Mouse (Mus musculus) mouse trophoblast stem cell (cell line): ENCODE measurements around the gene Cep41.

Source experiments
- in situ Hi-C, 2 experiments: fragments of 300-500 bp; cut with MseI, MboI; formaldehyde crosslinking; loops; 2 replicates in 1 of 2; 3 replicates in 1 of 2; pipeline ENCODE4 v1.15.1; 2025

Gene Cep41

DNA sequence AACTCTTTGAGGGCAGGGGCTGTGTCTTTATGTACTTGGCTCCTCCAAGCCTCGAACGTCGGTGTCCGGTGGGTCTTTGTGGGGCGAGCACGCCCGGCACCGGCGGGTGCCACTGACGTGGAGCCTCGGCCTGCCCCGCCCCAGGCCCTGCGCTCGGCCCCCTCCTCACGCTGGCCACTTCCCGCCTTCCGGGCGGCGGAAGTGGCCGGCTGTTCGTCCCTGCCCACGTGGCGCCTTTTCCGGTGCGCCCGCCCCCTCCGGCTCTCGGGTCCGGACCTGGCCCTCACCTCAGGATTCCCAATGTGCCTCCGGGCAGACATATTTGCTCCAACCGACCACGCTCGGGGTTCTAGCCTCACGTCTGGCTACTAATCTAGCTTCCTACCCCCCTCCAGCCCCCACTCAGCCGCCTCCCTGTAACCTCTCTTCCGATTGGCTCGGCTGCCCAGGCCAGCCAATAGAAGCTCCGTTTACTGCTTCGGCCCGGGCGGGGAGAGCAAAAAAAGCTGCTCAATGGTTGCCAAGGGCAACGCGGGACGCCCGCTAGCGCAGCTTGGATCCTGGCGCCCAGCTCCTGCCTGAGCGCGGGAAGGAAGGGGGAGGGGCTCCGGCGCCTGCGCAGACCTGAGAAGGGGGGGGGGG lies at the start of gene Cep41:
Cep41 (minus strand) TSS at position 400 of the 642 bp plus-strand sequence.
- in situ Hi-C loops = no loop called here

DNA sequence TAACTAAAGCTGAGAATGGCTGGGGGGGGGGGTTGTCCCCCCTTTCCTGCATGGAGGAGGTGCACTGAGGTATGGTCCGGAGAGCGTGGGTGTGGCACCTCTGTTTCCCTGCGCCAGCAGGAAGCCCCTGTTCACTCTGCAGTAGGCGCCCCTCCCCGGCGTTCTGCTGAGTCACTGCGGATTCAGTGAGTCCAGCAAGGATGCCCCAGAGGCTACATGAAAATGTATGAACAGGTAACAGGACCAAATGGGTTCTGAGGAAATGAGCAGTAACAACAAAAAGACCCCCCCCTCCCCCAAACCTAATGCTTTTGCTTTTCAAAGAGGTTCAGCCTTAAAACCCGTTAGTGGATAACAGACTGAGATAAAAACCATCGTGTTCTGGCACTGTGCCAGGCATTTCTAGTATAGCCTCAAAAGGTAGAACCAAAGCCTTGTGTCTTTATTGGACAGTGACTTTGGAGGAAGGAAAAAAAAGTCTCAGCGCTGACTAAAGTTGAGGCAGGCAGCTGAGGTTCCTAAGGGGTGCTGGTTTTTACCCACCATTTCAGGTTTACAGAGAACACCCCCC lies 45.7 kb upstream of the Cep41 start:
- in situ Hi-C loops = no loop called here

DNA sequence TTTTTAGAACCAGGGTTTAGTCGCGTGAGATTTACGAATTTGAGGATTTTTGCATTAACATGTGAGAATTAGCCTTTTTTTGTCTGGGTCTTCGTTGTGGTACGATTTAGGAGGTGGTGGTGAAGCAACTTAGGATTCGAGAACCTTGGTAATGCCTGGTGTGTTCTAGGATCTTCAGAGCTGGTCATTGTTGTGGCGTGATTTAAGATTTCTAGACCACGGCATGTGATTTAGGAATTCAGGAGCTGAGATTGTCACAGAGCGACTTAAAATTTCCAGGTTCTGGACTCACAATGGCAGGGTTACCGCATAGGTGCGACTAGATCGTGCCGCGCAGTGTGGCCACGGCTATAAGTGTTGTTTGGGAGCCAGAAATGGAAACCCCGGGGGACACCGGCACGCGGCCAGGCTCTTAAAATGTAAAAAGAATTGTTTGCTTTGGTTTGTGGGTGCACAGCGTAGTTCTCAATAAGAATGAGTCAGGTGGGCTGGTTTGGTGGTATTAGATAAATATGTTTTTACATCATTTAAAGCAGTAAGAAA lies 45.0 kb upstream of the Cep41 start:
- in situ Hi-C loops = no loop called here

DNA sequence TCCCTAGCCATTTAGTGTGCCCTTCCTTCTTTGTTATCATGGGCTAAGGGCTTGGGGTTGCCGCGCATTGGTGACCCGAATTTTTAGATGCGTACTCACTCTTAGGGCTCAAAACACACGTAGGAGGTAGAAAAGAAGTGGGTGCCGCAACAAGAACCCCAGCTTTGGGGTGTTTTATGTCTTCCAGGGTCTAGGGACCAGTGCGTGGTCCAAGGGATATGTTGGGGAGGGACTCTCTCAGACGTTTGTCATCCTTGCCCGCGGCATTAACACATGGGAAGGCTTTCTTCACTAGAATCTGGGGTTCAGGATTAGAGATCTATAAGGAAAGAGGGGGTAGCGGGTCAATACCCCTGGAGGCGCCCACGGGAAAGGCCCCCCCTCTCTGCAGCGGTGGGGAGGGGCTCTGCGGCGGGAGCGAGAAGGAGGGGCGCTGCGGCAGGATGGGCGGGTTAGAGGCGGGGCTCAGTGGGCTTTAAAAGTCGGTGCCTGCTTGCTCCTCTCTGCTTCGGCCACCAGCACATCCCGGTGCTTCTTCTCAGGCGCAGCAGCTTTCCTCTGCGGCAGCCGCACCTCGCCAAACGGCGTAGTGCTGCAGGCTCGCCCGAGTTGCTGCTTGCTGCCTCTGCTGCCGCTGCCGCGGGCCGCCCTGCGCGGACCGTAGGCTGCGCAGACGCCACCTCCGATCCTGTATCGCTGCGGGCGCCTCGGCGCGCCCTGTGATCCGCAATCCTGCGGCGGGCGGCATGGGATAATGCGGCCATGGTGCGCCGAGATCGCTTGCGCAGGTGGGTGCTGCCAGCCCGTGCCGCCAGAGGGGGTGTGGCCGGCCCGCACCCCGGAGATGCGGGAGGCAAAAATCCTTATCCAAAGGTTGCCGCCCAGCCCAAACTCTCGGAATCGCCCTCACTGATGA lies 44.3 kb upstream of the Cep41 start:
- in situ Hi-C loops = no loop called here

DNA sequence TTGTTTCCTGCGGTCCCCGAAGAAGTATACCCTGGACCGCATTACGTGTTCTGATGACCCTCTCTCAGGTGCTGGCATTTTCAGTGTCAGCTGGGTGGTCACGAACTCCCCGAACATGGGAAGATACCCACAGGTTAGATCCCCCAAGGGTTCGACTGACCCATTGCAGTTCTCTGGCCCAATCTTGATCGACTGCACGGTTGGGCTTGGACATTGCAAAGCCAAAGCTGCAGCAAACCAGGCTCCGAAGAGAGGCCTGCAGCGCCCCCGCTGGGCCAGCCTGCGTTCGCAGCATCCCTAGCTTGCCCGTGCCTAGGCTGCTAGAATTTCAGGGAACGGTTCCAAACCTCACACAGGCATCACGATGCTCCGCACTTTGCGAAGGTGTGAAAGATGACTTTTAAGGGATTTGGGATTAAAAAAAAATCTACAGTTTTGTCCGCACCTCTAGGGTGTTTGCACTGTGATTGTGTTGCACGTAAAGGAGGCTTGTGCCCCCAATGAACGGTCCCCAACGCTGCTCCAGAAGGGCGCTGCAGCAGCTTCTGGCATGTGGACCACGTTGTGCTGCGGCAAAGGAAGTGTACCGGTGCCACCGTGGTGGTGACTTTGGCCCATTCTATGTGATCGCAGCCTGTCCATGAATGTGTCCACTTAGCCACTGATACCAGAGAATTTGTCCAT lies 43.5 kb upstream of the Cep41 start:
- in situ Hi-C loops = no loop called here

GRCm38 (mm10) chr6:30736372-30736762 lies 42.8 kb upstream of the Cep41 start:
- in situ Hi-C loops = no loop called here

DNA sequence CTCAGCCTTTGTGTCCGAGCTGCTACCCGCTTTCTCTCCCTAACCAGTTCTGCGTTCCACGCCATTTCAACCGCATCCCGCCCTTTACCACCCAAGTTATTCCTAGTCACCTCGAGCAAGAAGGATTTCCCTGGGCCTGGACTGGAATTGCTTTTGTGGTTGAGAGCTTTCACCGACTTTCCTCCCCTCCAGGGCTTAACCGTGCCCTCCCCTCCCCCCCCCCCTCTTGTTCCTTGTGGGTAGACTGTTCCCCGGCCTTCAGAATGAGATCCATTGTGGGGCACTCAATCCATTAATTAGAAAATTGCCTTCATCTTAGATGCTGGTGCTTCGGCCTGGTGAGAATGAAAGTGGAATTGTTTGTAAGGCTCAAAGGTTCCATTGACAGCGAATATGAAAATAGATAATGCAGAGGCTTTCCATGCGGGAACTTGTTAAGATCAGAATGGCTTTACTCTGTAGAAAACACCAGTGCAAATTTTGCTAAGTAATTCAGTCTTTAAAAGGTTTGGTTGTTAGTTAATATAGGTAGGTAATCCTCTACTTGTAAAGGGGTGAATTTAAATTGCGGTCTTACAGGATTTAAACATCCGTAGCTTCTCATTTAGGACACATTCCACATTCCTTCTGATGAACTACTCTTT lies 42.3 kb upstream of the Cep41 start:
- in situ Hi-C loops = no loop called here

GRCm38 (mm10) chr6:30734988-30735727 lies 41.6 kb upstream of the Cep41 start:
- in situ Hi-C loops = no loop called here

DNA sequence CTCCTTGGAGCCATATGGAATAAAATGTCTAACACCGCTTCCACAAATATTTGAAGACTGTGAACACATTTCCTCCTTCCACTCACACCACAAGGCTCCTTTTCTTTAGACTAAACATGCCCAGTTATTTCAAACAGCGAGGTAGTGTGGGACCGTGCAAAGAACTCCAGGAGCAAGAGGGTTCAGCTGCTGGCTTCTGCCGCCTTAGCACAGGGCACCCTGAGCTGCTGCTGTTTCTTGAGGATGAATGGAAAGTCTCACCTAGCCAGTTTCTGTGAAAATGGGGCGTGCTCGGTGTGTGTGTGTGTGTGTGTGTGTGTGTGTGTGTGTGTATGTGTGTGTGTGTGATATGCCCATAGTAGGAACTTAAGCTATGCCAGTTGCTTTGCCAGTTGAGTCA lies 40.9 kb upstream of the Cep41 start:
- in situ Hi-C loops = no loop called here

DNA sequence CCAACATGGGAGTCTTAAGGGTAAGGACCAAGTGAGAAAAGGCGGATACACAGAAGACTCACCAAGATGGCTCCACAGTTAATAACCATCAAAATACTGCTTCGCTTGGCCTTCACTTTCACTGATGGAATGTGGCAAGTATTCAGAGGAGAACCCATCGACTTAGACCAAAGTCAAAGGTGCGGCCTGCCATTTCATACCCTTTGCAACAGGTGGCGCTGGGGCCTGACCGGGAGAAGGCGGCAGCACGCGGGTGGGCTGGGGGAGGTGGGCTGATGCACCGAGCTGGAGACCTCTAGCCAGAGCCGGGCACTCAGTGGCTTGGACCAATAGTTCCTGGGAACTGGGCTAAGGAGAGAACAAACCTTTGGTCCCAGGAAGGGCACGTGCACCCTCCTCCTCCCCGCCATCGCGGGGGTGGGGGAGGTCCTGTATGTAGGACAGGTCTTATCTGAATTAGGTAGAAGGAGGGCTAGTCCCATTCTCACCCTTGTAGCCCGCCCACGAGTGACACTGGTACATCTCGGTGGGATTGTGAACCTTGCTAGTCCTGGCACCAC lies 39.1 kb upstream of the Cep41 start:
- in situ Hi-C loops = no loop called here

DNA sequence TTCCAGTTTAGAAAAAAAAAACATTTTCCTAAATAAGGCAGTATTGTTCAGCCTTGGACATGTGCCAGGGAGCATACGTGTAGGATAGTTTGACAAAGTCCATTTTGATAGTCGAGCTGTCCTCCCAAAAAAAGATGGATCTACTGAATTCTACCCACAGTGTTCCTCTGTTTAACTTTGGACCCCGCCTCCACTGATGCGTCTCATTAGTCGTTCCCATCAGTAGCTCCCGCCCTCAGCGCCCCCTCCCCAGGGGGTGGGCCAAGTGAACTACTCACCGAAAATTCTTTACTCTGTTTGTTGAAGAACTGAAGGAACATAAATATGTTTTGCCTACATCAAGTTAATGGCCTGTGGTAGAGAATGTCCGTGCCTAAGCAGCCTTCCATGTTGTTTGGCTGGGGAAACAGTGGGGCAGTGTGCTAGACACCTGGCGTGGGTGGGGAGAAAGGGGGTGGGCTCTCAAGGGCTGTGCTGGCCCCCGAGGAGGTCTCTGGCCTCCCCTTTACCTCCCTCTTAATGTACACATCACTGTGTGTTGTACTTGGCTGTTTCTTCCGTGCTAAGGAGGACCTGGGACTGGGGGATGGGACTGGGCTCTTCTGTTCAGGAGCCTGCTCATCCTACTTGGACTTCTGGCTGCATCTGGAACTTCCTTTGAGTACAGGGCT lies 36.9 kb upstream of the Cep41 start:
- in situ Hi-C loops = no loop called here

- in situ Hi-C loops = no loop called here
Measured at GRCm38 (mm10) chr6:30723331-30723730, 29.8 kb upstream of the Cep41 start, which contains the start of gene Mest. Gene Mest (plus strand): TSS chr6:30723547.

GRCm38 (mm10) chr6:30722385-30723164 lies 29.0 kb upstream of the Cep41 start:
- in situ Hi-C loops = no loop called here

DNA sequence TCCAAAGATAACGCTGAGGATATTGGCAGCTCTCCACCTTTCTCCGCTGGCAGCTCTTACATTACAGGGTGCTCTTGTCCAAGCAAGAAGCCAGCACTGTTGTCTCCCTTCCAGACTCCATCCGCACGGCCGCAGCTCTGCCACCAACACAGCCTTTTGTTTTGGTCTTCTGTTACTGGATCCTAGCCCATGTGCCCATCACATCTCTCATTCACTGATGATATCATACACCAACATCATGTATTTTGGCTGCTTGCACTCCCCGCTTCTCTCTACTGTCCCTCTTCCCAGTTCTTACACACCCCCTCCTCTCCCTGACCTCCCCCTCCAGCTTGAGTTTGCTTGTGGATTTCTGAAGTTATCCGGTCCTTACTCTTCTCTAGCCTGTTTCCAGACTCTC lies 23.2 kb upstream of the Cep41 start:
- in situ Hi-C loops = no loop called here

DNA sequence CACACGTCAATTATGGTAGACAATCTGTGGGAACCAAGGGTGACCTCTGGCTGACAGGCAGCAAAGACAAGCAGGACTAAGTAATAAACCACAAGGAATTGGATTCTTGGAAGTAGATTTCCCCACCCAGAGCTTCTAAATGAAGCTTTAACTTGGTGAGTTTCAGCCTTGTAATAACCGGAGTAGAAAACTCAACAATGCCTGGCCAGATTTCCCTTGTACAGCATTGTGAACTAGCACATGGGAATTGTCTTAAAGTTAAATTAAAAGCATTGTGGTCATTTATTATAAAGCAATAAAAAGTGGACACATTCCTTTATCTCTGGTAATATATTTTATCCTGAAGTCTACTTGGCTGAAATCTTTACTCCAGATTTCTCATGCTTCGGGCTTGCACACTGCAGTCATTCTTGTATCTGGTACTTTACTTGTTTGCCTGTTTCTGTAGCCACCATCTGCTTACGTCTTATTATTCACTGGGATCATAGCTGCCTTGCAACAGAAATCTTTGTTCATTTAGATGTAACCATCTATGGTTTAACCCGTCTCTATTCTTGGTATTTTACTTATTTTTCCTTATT lies 21.4 kb upstream of the Cep41 start:
- in situ Hi-C loops = no loop called here

DNA sequence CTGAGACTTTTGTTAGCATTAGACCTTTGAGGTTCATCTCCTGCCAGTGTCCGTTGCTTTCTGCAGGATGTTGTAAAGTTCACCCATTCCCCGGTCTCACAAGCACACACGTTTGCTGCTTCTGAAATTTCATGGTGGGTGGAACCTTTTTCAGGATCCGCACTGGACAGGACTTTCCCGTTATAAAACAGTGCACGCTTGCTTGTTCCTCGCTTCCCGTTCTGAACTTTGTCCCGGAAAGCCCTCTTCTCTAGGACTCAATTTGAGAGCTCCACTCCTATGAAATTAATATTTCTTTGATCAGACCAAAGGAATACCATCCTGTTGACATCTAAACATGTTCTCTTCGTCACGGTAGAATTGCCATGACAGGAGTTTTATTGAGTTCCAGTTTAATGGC lies 20.3 kb upstream of the Cep41 start:
- in situ Hi-C loops = no loop called here

DNA sequence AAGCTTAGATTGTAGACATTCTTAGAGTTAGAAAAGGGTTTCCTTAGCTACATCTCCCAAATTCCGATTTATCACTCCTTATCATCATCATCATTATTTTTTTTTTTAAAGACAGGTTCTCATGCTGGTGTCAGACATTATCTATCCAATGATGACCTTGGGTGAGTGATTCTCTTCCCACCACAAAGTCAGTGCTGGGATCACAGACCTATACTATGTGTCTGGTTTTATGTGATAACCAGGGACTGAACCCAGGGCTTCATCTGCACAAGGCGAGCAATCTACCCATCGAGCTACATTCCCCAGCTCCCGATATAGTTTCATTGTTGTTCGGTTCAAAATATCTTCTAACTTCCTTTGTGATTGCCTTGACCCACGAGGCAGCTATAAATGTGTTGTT lies 19.9 kb upstream of the Cep41 start:
- in situ Hi-C loops = no loop called here

DNA sequence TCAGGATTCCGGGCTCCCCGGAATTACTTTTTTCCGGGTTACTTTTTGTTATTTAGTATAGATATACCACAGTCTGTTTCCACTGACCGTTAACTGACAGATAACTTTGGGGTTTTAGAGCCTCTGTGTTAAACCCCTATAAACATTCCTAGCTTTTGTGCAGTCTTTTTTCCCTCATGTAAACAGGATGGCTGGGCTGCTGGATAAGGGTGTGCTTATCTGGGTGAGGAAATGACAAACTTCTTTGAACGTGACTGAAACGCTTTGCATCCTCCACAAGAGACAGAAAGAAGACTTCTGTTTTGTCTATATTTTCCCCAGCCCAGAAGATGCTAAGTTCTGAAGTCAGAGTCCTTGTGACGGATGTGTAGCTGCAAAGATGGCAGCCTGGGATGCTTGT lies 18.9 kb upstream of the Cep41 start:
- in situ Hi-C loops = no loop called here

DNA sequence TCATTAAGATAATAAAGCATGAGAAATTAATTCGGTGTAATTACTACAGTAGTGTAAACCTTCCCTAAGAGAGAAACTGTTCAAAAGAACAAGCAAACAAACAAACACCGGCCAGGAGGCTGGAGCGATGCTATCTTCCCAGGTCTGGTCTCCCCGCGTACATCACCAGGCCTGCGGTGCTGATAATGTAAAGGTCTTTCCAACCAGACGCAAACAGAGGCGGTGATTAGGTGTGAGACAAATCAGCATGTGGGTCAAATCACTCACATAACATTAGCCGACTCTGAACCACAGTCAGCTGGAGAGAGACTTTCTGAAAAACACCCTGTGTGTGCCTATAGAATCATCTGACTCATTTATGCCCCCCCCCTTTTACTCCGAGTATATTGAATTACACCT lies 17.8 kb upstream of the Cep41 start:
- in situ Hi-C loops = no loop called here
